Mouse (Mus musculus): ENCODE results near the gene Pak3.
A peak's percentile ranks its signal among the peaks of the same experiment; 100 is the strongest.

Gene Pak3

DNA sequence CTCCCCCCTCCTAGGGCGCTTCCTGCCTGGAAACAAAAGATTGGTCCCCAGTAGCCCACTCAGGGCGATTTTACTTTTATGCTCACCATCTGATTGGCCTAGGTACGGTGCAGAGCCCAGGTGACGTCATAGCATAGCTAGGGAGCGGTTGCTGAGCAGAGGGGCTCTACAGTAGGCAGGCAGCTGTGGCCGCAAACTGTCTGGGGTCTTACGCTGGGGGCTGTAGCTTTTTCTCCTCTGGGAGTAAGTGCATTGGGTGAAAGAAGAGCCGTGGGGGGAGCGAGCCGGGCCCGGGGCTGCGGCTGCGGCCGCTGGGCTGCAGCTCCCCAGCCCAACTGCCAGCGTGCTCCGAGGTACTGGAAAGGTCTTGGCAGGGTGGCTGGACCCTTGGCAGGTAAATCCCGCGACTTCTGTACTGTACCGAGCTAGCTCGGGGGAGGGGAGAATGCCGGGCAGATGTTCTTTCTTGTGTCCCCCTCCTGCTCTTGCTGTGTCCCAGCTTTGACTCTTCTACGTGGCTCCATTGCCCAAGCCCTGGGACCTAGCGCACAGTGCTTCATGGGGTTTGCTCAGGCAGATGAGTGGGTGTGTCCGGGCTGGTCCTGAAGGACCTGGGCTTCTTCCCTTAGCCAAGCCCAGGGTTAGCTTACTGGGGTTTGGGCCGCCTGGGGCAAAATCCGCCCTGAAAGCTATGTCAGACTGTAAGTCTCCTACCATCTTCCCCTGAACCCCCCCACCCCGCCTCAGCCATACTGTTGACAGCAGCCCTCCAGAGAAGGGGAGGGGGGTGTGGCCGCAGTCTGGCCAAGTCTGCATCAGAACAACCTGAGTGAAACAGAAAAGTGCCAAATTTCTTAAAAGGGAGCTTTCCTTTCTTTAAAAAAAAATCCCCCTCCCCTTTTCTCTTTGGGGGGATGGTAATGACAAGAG, 146.1 kb downstream of the Pak3 start:
- DNase-seq (ENCODE audit: low spot score) = peak; percentile 2

DNA sequence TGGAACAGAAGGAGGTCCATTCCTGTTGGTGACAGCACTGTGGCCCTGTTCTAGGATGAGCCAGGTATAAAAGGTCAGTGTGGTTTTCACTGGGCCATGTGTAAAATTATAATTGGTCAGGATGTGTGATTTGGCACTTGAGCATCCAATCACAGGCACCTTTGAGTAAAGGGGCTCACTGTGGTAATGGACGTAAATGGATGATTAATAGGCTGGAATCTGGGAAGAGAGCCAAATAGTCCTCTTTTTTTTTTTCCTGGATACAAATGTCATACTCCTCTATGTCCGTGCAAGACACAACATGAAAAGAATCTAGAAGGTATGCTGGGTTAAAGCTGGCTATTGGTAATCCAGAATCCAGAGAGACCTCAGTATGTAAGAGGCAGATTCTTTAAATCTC, 147.4 kb downstream of the Pak3 start:
- DNase-seq (ENCODE audit: low spot score) = no peak

DNA sequence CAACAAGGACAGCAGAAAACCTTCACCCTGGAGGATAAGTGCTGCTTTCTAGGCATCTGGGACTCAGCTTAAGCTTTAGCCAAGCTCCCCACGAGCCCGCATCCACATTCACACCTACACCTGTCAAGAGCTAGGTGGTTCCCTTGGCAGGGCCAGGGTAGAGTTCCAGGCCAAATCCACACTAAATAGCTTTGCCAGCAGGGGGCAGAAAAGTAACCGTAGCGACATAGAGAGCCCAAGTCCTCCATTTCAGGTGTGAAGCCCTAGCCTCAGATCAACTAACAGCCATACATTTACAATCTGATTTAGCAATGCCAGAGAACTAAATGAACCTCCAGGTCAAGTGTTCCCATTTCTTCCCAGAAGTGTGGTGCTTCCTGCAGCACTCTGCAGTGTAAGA, 148.6 kb downstream of the Pak3 start:
- DNase-seq (ENCODE audit: low spot score) = no peak

DNA sequence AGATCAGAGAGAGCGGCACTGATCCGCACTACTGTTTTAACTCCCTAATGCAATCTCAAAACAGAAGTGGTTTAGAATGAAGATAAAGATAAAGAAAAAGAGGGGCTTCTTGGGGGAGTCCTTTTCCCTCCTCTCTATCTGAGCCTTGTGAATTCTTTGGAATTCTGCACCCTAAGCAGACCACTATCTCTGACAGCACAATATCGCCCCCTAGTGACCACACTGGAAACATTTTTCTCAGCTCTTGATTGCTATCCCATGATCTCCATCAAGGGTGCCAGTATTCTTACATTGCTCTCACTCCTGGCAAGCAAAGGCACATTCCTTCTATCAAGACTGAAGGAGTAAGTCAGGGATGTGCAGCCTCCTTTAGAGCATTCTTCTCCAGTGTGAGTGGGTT, 149.9 kb downstream of the Pak3 start:
- DNase-seq (ENCODE audit: low spot score) = peak; percentile 24

DNA sequence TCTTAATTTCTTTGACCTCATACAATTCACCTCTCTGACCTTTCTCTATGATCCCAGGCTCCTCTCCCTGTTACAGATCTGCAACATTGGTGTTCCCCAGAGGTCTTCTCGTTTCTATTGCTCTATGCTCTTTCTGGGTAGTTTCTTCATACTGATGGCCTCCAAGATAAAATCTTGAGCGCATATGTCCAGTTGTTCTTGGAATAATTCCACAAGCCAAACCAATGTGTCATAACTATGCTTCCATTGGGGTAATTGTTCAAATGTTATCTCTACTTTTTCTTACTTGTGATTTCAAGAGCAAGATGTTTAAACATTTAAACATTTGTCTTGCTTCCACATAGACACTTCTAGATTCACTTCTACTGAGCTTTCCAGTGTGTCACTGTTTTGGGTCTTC, 160.2 kb downstream of the Pak3 start:
- DNase-seq (ENCODE audit: low spot score) = no peak

DNA sequence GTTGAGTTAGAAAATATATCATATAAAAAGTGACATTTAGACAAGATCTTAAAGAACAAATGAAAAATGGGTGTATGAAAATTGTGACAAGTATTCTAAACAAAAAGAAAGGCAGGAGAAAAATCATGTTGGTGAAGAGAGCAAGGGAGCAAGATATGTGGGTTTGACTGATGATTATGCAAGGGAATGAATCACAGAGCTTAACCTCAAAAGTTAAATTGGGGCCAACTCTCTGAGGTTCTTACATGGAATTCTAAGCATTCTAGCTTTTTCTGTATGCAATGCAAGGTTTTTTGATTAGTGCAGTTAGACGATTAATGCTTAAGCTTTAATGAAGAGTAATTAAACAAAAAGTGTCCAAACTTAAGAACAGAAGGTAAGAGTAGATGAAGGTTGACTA, 203.9 kb downstream of the Pak3 start:
- no peak for DNase-seq (ENCODE audit: low spot score)

DNA sequence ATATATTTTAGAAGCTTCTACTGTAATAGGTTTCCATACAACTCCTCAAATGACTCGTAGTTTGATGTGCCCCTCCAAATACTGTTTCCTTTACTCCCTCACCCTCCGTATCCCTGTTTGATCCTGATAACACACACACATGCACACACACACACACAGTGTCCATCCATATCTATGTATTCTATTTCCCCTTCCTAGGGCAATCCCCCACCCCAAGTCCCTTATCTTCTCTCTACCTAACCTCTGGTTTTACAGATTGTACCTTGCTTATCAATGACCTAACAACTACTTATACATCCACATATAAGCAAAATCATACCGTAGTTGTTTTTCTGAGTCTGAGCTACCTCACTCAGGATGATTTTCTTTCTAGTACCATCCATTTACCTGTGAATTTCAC, 207.0 kb downstream of the Pak3 start:
- DNase-seq (ENCODE audit: low spot score) = no peak

DNA sequence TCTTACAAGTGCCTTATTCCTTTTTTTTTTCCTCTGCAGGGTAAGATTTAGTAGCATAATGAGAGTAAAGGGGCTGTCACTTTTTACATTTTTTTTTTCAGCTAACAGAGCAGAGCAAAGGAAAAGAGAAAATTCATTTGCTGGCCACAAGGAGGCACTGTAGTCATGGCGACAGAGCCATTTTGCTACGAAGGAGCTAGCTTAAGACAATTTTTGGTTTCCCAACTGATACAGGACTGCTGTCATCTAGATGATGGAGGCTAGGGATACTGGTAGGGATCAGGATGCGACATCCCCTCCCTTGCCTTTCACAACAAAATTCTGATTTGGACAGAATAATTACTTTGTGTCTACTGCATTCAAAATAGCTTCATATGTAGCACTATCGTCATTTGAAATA, 217.6 kb downstream of the Pak3 start:
- no peak for DNase-seq (ENCODE audit: low spot score)

DNA sequence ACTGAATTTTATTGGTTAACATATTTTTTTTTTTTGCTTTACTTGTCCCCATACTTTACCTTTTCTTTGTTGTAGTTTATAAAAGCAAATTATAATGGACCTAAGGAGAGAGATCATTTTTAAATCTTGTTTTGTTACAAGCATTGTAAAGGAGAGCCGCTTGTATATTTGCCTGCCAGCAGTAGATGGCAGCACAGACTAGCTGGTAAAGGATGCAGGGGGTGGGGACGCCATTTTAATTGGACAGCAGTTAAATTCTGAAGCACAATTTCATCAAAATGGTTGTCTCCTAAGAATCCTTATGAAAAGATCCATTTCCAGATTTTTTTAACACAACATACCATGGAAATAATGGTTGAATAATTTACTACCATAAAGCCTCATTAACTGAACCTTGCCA, 220.8 kb downstream of the Pak3 start:
- peak; percentile 14 for DNase-seq (ENCODE audit: low spot score)

DNA sequence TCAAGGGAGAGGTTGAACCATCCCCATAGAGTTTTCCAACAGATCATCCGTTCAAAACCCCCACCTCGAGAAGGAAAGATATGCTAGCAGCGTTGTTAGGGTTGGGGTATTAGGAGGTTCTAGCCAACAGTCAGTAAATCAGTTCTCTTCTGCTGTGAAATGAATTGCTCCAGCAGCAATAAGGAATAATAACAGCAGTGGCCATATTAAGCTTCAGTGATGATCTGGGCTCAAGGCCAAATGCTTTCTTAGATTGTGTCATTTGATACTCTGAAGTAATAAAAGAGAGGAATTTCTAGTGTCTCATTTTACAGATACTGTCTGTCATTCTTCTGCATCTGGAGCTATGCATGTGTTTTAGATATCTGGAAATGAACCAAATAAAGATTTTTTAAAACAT, 244.2 kb downstream of the Pak3 start:
- no peak for DNase-seq (ENCODE audit: low spot score)

DNA sequence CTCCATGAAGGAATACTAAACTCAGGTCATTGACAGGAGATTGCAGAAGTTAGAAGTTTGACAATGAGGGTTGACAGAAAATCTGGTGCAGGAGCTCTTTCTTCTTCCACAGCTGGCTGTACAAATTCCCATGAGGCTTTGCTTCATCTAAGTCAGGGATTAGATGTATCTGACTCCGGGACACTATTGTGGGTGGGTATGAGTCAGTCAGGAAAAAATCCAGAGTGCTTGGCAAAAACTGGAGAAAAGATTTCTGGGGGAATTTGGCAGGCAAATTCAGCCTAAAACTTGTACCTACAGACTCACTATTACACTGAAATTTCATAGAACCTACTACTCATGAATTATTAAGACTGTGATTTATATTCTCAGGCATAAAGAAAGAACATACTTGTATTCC, 297.6 kb downstream of the Pak3 start:
- DNase-seq (ENCODE audit: low spot score) = no peak

DNA sequence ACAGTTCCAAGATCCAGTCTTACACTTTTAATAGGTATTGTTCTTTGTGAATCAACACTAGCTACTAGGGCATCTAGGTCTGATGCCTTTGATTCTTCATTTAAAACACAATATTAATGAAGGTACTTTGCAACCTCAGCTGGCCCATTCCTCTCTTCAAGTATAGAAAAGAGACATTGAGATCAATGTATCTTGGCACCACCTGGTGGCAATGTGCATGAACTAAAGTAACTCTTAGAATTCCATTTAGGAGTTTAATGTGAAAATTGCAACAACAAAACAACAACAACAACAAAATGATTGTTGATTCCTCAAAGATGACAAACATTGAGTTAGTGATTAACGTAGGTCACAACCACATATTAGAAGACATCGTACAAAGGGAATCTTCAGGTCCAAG, 300.6 kb downstream of the Pak3 start:
- DNase-seq (ENCODE audit: low spot score) = no peak

DNA sequence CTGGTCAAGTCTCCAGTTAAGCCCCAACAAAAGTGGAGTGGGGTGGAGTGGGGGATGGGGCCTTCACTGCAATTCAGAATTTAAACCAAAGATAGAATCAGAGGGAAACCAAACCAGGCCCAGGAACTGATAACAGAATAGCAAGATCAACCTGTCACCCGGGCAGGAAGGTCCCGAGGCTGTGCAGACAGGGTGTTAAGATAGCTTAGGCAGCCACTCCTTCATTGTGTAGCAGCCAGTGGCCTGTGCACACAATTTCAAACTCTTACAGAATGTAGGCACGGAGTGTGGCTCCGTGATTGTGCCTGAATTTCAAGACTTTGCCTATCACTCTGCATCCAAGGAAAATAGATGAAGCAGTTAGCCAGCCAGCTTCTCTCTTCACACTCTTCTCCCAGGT, 308.1 kb downstream of the Pak3 start:
- no peak for DNase-seq (ENCODE audit: low spot score)

DNA sequence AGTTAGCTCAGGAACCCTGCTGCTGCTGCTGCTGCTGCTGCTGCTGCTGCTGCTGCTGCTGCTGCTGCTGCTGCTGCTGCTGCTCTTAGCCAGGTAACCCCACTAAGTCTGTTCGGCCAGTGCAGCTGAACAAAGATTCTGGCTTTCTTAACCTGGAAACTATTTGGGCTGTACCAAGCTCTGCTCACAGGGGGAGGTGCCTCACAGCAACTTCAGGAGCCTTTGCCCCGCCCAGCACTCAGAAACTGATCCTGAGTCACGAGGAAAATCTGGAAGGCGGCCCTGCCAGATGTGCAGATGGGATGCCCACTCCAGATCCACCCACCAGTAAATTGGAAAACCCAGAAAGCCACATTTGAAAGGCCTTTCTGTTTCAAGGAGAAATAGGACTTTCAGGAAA, 308.8 kb downstream of the Pak3 start, which contains the start of gene Capn6:
TSS of gene Capn6 (minus strand) at position 203 of the 400 bp plus-strand sequence.
- peak; percentile 14 for DNase-seq (ENCODE audit: low spot score)

DNA sequence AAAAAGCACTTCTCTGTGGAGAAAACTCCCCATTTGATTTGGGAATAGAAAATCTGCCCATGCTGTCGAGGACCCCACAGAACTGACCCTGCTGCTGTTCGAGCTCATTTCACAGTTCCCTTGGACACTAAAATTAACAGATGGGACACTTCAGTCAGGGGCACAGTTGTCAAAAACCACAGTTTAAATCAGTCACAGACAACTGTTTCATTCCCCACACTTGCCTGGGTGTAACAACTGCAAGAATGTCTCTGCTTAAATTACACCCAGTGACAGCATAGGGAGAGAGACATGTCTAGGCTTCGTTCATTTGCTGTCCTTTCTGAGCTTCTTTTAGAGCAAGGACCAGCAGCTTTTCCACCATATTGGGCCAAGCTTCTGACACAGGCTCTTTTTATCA, 328.2 kb downstream of the Pak3 start:
- DNase-seq (ENCODE audit: low spot score) = no peak

Measured in urinary bladder, postnatal 14 days (tissue).